Comparison of ENCODE assay signal across 13 mouse cellular contexts in genomic region chr11:78515549-78516325, GRCm38 (mm10). TPM values are rescaled to one million over a fixed set of nuclear protein-coding genes. Genes with fewer than 3 reads are reported as not detected.
DNase-seq lines count a peak whose midpoint lies in the region; ATAC-seq and TF ChIP-seq lines count a peak whose summit lies in the region.
"Had no signal": no experiment of that assay in that cellular context is flagged by ENCODE, and none has a peak within 500 bp of the region (broad histone marks: within the 10 kb centered on the region; RNA-seq: fewer than 3 reads in every experiment).

No protein-coding gene starts in this region.

- DNase-seq in hindbrain, postnatal 0 days (ENCODE audit: low spot score) = peak; percentile 22
- DNase-seq in midbrain, postnatal 0 days (ENCODE audit: low spot score) = no peak
- peak; percentile 70 for DNase-seq in R1 (ENCODE audit: low read depth, low spot score)
- no peak for DNase-seq in stomach, postnatal 0 days (ENCODE audit: low spot score)
- no peak for DNase-seq in adrenal gland, postnatal 36 days
- no peak for DNase-seq in left cerebral cortex, adult 8-10 months (ENCODE audit: low spot score in 2 of 2)
- DNase-seq: heart, adult 11 months; kidney, postnatal 10 days had no signal

- no peak overlapping the region for H3K9ac ChIP-seq in hindbrain, postnatal 0 days (replicated peaks; ENCODE audit: low read length)
- no peak overlapping the region for H3K9ac ChIP-seq in hindbrain, embryonic 13.5 days
- H3K9ac ChIP-seq in midbrain, postnatal 0 days (replicated peaks; ENCODE audit: low read length, poor library complexity, severe bottlenecking) = no peak overlapping the region
- no peak overlapping the region for H3K9ac ChIP-seq in midbrain, embryonic 16.5 days (ENCODE audit: low read depth, low read length)
- H3K9ac ChIP-seq in stomach, postnatal 0 days (ENCODE audit: low read length) = no peak overlapping the region
- H3K9ac ChIP-seq: midbrain, embryonic 13.5 days had no signal

- no peaks in the 10 kb centered on the region for H3K9me3 ChIP-seq in hindbrain, postnatal 0 days (ENCODE audit: low read length)
- no peaks in the 10 kb centered on the region for H3K9me3 ChIP-seq in hindbrain, embryonic 13.5 days
- no peaks in the 10 kb centered on the region for H3K9me3 ChIP-seq in midbrain, postnatal 0 days (ENCODE audit: low read length)
- no peaks in the 10 kb centered on the region for H3K9me3 ChIP-seq in midbrain, embryonic 16.5 days (replicated peaks; ENCODE audit: control insufficient read depth, low read length, poor library complexity, severe bottlenecking)
- H3K9me3 ChIP-seq in stomach, postnatal 0 days (ENCODE audit: control insufficient read depth, low read length) = no peaks in the 10 kb centered on the region
- H3K9me3 ChIP-seq: hindbrain, embryonic 10.5 days; midbrain, embryonic 13.5 days had no signal

- H3K4me2 ChIP-seq in hindbrain, postnatal 0 days (ENCODE audit: low read depth, low read length) = no peak overlapping the region
- no peak overlapping the region for H3K4me2 ChIP-seq in hindbrain, embryonic 13.5 days
- H3K4me2 ChIP-seq in midbrain, postnatal 0 days (ENCODE audit: low read depth, low read length, poor library complexity, severe bottlenecking) = no peak overlapping the region
- H3K4me2 ChIP-seq in midbrain, embryonic 16.5 days (ENCODE audit: low read length) = no peak overlapping the region
- no peak overlapping the region for H3K4me2 ChIP-seq in stomach, postnatal 0 days (replicated peaks; ENCODE audit: low read depth)
- H3K4me2 ChIP-seq: midbrain, embryonic 13.5 days had no signal

- peaks cover 37% of the 10 kb centered on the region for H3K36me3 ChIP-seq in hindbrain, postnatal 0 days (ENCODE audit: insufficient read depth, low read length)
- H3K36me3 ChIP-seq in hindbrain, embryonic 13.5 days = peaks cover 62% of the 10 kb centered on the region
- peaks cover 38% of the 10 kb centered on the region for H3K36me3 ChIP-seq in midbrain, postnatal 0 days (ENCODE audit: insufficient read depth, low read length)
- peaks cover 17% of the 10 kb centered on the region for H3K36me3 ChIP-seq in midbrain, embryonic 16.5 days (ENCODE audit: control insufficient read depth, insufficient read depth, low read length)
- peaks cover 19% of the 10 kb centered on the region for H3K36me3 ChIP-seq in stomach, postnatal 0 days (ENCODE audit: control insufficient read depth, insufficient read depth, low read length)

- H3K4me3 ChIP-seq in hindbrain, postnatal 0 days (ENCODE audit: low read length) = no peak overlapping the region
- no peak overlapping the region for H3K4me3 ChIP-seq in hindbrain, embryonic 13.5 days
- H3K4me3 ChIP-seq in midbrain, postnatal 0 days (ENCODE audit: low read depth, low read length) = no peak overlapping the region
- no peak overlapping the region for H3K4me3 ChIP-seq in midbrain, embryonic 16.5 days (ENCODE audit: low read depth, low read length)
- H3K4me3 ChIP-seq in stomach, postnatal 0 days (ENCODE audit: low read depth, low read length) = no peak overlapping the region
- H3K4me3 ChIP-seq: hindbrain, embryonic 10.5 days; midbrain, embryonic 13.5 days had no signal

- TF ChIP-seq EP300 in stomach, postnatal 0 days (optimal IDR thresholded peaks at IDR 0.05) = no peak

- WGBS in hindbrain, postnatal 0 days = 60% methylated on average over 2 of the region's 2 CpGs
- WGBS in hindbrain, embryonic 13.5 days = 63% methylated on average over 2 of the region's 2 CpGs
- 55% methylated on average over 2 of the region's 2 CpGs for WGBS in midbrain, postnatal 0 days
- 71% methylated on average over 2 of the region's 2 CpGs for WGBS in midbrain, embryonic 16.5 days
- WGBS in stomach, postnatal 0 days = 57% methylated on average over 2 of the region's 2 CpGs

- no peaks in the 10 kb centered on the region for H3K27me3 ChIP-seq in hindbrain, postnatal 0 days (ENCODE audit: insufficient read depth, low read length)
- no peaks in the 10 kb centered on the region for H3K27me3 ChIP-seq in hindbrain, embryonic 13.5 days
- no peaks in the 10 kb centered on the region for H3K27me3 ChIP-seq in midbrain, postnatal 0 days (ENCODE audit: insufficient read depth, low read length)
- no peaks in the 10 kb centered on the region for H3K27me3 ChIP-seq in midbrain, embryonic 16.5 days (ENCODE audit: control insufficient read depth, insufficient read depth, low read depth, low read length)
- no peaks in the 10 kb centered on the region for H3K27me3 ChIP-seq in stomach, postnatal 0 days (ENCODE audit: control insufficient read depth, insufficient read depth, low read length)
- H3K27me3 ChIP-seq: midbrain, embryonic 13.5 days had no signal

- peak; percentile 51 for TF ChIP-seq CTCF in hindbrain, postnatal 0 days (IDR thresholded peaks at IDR 0.05; ENCODE audit: low read depth)
- peak; percentile 61 for TF ChIP-seq CTCF in midbrain, postnatal 0 days (IDR thresholded peaks at IDR 0.05)
- peak; percentile 58 for TF ChIP-seq CTCF in stomach, postnatal 0 days (IDR thresholded peaks at IDR 0.05; ENCODE audit: low read depth)

- H3K27ac ChIP-seq in hindbrain, postnatal 0 days = no peak overlapping the region
- no peak overlapping the region for H3K27ac ChIP-seq in hindbrain, embryonic 13.5 days
- H3K27ac ChIP-seq in midbrain, postnatal 0 days (ENCODE audit: low read depth, low read length) = no peak overlapping the region
- no peak overlapping the region for H3K27ac ChIP-seq in midbrain, embryonic 16.5 days (ENCODE audit: low read length)
- no peak overlapping the region for H3K27ac ChIP-seq in stomach, postnatal 0 days (replicated peaks)
- H3K27ac ChIP-seq: hindbrain, embryonic 10.5 days; midbrain, embryonic 13.5 days had no signal

- ATAC-seq in hindbrain, postnatal 0 days = no peak
- no peak for ATAC-seq in hindbrain, embryonic 13.5 days (ENCODE audit: low FRiP score)
- no peak for ATAC-seq in midbrain, postnatal 0 days (ENCODE audit: low FRiP score)
- ATAC-seq in midbrain, embryonic 16.5 days = no peak
- ATAC-seq in stomach, postnatal 0 days (ENCODE audit: low FRiP score, low TSS enrichment) = no peak
- ATAC-seq: midbrain, embryonic 13.5 days had no signal

- peaks cover 13% of the 10 kb centered on the region; the same call in 1 of the 2 replicates for H3K4me1 ChIP-seq in hindbrain, postnatal 0 days (ENCODE audit: insufficient read depth, low read length)
- peaks cover 21% of the 10 kb centered on the region for H3K4me1 ChIP-seq in hindbrain, embryonic 13.5 days (replicated peaks)
- peaks cover 6% of the 10 kb centered on the region; the same call in 1 of the 2 replicates for H3K4me1 ChIP-seq in midbrain, postnatal 0 days (ENCODE audit: insufficient read depth, low read length)
- peaks cover 19% of the 10 kb centered on the region for H3K4me1 ChIP-seq in midbrain, embryonic 16.5 days (ENCODE audit: control insufficient read depth, insufficient read depth, low read length)
- peaks cover 4% of the 10 kb centered on the region for H3K4me1 ChIP-seq in stomach, postnatal 0 days (replicated peaks; ENCODE audit: control insufficient read depth, insufficient read depth)

RNA-seq across cellular contexts. Expression of gene Poldip2, which starts 3.7 kb away (rescaled TPM):
- total RNA-seq in hindbrain, postnatal 0 days (2014; rRNA removed) = 134 and 143 TPM in 2 replicates
- 165 and 170 TPM in 2 replicates for polyA plus RNA-seq in hindbrain, postnatal 0 days (2015; fragmentation: Nextera tagmentation; extraction: Ambion mirVana)
- 185 and 190 TPM in 2 replicates for polyA plus RNA-seq in hindbrain, embryonic 13.5 days (2015; fragmentation: Nextera tagmentation; extraction: Ambion mirVana)
- 145 and 149 TPM in 2 replicates for total RNA-seq in midbrain, postnatal 0 days (2014; rRNA removed)
- polyA plus RNA-seq in midbrain, postnatal 0 days (2015; fragmentation: Nextera tagmentation; extraction: Ambion mirVana) = 159 and 176 TPM in 2 replicates
- polyA plus RNA-seq in midbrain, embryonic 16.5 days (2015; fragmentation: Nextera tagmentation; extraction: Ambion mirVana) = 176 and 184 TPM in 2 replicates
- polyA plus RNA-seq in stomach, postnatal 0 days (2015; fragmentation: Nextera tagmentation; extraction: Ambion mirVana) = 91.1 and 95.9 TPM in 2 replicates
- 100 to 1,000 TPM; 149 to 156 TPM for total RNA-seq in adrenal gland, postnatal 36 days (2021)
- 100 to 1,000 TPM; 116 to 125 (median 118) TPM for total RNA-seq in left cerebral cortex, adult 8-10 months (2022)

RNA-seq across cellular contexts. Expression of gene Tmem199, which starts 3.8 kb away (rescaled TPM):
- total RNA-seq in hindbrain, postnatal 0 days (2014; rRNA removed) = 40.3 and 42.1 TPM in 2 replicates
- 84.8 and 86.9 TPM in 2 replicates for polyA plus RNA-seq in hindbrain, postnatal 0 days (2015; fragmentation: Nextera tagmentation; extraction: Ambion mirVana)
- polyA plus RNA-seq in hindbrain, embryonic 13.5 days (2015; fragmentation: Nextera tagmentation; extraction: Ambion mirVana) = 93.6 and 101 TPM in 2 replicates
- total RNA-seq in midbrain, postnatal 0 days (2014; rRNA removed) = 46.2 and 48.2 TPM in 2 replicates
- polyA plus RNA-seq in midbrain, postnatal 0 days (2015; fragmentation: Nextera tagmentation; extraction: Ambion mirVana) = 92.4 and 96.0 TPM in 2 replicates
- polyA plus RNA-seq in midbrain, embryonic 16.5 days (2015; fragmentation: Nextera tagmentation; extraction: Ambion mirVana) = 95.5 and 96.6 TPM in 2 replicates
- 28.4 and 32.1 TPM in 2 replicates for polyA plus RNA-seq in stomach, postnatal 0 days (2015; fragmentation: Nextera tagmentation; extraction: Ambion mirVana)
- total RNA-seq in adrenal gland, postnatal 36 days (2021) = 10 to 100 TPM; 27.3 to 36.0 TPM
- total RNA-seq in left cerebral cortex, adult 8-10 months (2022) = 10 to 100 TPM; 39.4 to 42.9 (median 41.8) TPM

RNA-seq across cellular contexts. Expression of gene Sebox, which starts 12.5 kb away (rescaled TPM):
- 0.58 and 0.78 TPM in 2 replicates for total RNA-seq in hindbrain, postnatal 0 days (2014; rRNA removed)
- 0.15 and 0.26 TPM in 2 replicates for polyA plus RNA-seq in hindbrain, postnatal 0 days (2015; fragmentation: Nextera tagmentation; extraction: Ambion mirVana)
- 0.13 and 0.19 TPM in 2 replicates for polyA plus RNA-seq in hindbrain, embryonic 13.5 days (2015; fragmentation: Nextera tagmentation; extraction: Ambion mirVana)
- total RNA-seq in midbrain, postnatal 0 days (2014; rRNA removed) = 0.71 TPM in 1 of 2 replicates, not detected in the other
- polyA plus RNA-seq in midbrain, postnatal 0 days (2015; fragmentation: Nextera tagmentation; extraction: Ambion mirVana) = not detected in 2 replicates
- 0.14 TPM in 1 of 2 replicates, not detected in the other for polyA plus RNA-seq in midbrain, embryonic 16.5 days (2015; fragmentation: Nextera tagmentation; extraction: Ambion mirVana)
- polyA plus RNA-seq in stomach, postnatal 0 days (2015; fragmentation: Nextera tagmentation; extraction: Ambion mirVana) = 0.10 TPM in 1 of 2 replicates, not detected in the other
- not detected for total RNA-seq in adrenal gland, postnatal 36 days (2021)
- total RNA-seq in left cerebral cortex, adult 8-10 months (2022) = 1 to 10 TPM; 1.3 to 2.1 (median 1.6) TPM
- polyA plus RNA-seq: hindbrain, embryonic 10.5 days; lung, embryonic 16.5 days; midbrain, embryonic 13.5 days had no signal

RNA-seq across cellular contexts. Expression of gene Vtn, which starts 16.8 kb away (rescaled TPM):
- 109 and 152 TPM in 2 replicates for total RNA-seq in hindbrain, postnatal 0 days (2014; rRNA removed)
- polyA plus RNA-seq in hindbrain, postnatal 0 days (2015; fragmentation: Nextera tagmentation; extraction: Ambion mirVana) = 118 and 133 TPM in 2 replicates
- 171 and 184 TPM in 2 replicates for polyA plus RNA-seq in hindbrain, embryonic 13.5 days (2015; fragmentation: Nextera tagmentation; extraction: Ambion mirVana)
- total RNA-seq in midbrain, postnatal 0 days (2014; rRNA removed) = 114 and 120 TPM in 2 replicates
- polyA plus RNA-seq in midbrain, postnatal 0 days (2015; fragmentation: Nextera tagmentation; extraction: Ambion mirVana) = 139 and 160 TPM in 2 replicates
- polyA plus RNA-seq in midbrain, embryonic 16.5 days (2015; fragmentation: Nextera tagmentation; extraction: Ambion mirVana) = 115 and 127 TPM in 2 replicates
- polyA plus RNA-seq in stomach, postnatal 0 days (2015; fragmentation: Nextera tagmentation; extraction: Ambion mirVana) = 3.6 and 6.0 TPM in 2 replicates
- total RNA-seq in adrenal gland, postnatal 36 days (2021) = 1 to 10 TPM; 1.6 to 3.2 TPM
- 10 to 100 TPM; 73.4 to 86.0 (median 77.9) TPM for total RNA-seq in left cerebral cortex, adult 8-10 months (2022)

RNA-seq across cellular contexts. Expression of gene Sarm1, which starts 18.2 kb away (rescaled TPM):
- 85.9 and 87.8 TPM in 2 replicates for total RNA-seq in hindbrain, postnatal 0 days (2014; rRNA removed)
- 30.8 and 32.7 TPM in 2 replicates for polyA plus RNA-seq in hindbrain, postnatal 0 days (2015; fragmentation: Nextera tagmentation; extraction: Ambion mirVana)
- polyA plus RNA-seq in hindbrain, embryonic 13.5 days (2015; fragmentation: Nextera tagmentation; extraction: Ambion mirVana) = 45.0 and 47.2 TPM in 2 replicates
- 63.2 and 66.3 TPM in 2 replicates for total RNA-seq in midbrain, postnatal 0 days (2014; rRNA removed)
- 39.8 and 40.1 TPM in 2 replicates for polyA plus RNA-seq in midbrain, postnatal 0 days (2015; fragmentation: Nextera tagmentation; extraction: Ambion mirVana)
- 49.9 and 50.7 TPM in 2 replicates for polyA plus RNA-seq in midbrain, embryonic 16.5 days (2015; fragmentation: Nextera tagmentation; extraction: Ambion mirVana)
- 0.89 and 1.1 TPM in 2 replicates for polyA plus RNA-seq in stomach, postnatal 0 days (2015; fragmentation: Nextera tagmentation; extraction: Ambion mirVana)
- total RNA-seq in adrenal gland, postnatal 36 days (2021) = 1 to 10 TPM; 4.5 to 5.9 TPM
- 10 to 100 TPM; 32.1 to 36.7 (median 33.1) TPM for total RNA-seq in left cerebral cortex, adult 8-10 months (2022)

Comparison
In these comparisons a context has a peak if more than half of its experiments do, and no peak if none do; other contexts are left out.
1. DNase-seq: peak in hindbrain, postnatal 0 days (single experiment) and R1 (single experiment); none in midbrain, postnatal 0 days (single experiment), stomach, postnatal 0 days (single experiment), adrenal gland, postnatal 36 days (0 of 2) and left cerebral cortex, adult 8-10 months (0 of 2).
2. Peak in every context shown above with its lines, with median percentiles within 50 percentile points of each other: CTCF ChIP-seq.